In genomic region chr2:180197323-180198037, GRCm38 (mm10) we compare ENCODE assay signal across 29 mouse cellular contexts. TPM values are rescaled to one million over a fixed set of nuclear protein-coding genes. Genes with fewer than 3 reads are reported as not detected.
DNase-seq lines count a peak whose midpoint lies in the region; ATAC-seq and TF ChIP-seq lines count a peak whose summit lies in the region.
"Had no signal": no experiment of that assay in that cellular context is flagged by ENCODE, and none has a peak within 500 bp of the region (broad histone marks: within the 10 kb centered on the region; RNA-seq: fewer than 3 reads in every experiment).

No protein-coding gene starts in this region.

- no peaks in the 10 kb centered on the region for H3K27me3 ChIP-seq in forebrain, embryonic 15.5 days
- H3K27me3 ChIP-seq in forebrain, embryonic 10.5 days (ENCODE audit: poor library complexity, severe bottlenecking) = no peaks in the 10 kb centered on the region
- H3K27me3 ChIP-seq in hindbrain, embryonic 14.5 days (ENCODE audit: control insufficient read depth, insufficient read depth, low read length) = no peaks in the 10 kb centered on the region
- H3K27me3 ChIP-seq in hindbrain, embryonic 11.5 days (ENCODE audit: control insufficient read depth, insufficient read depth, low read length) = no peaks in the 10 kb centered on the region
- H3K27me3 ChIP-seq: intestine, embryonic 15.5 days; limb, embryonic 13.5 days; liver, embryonic 12.5 days; midbrain, embryonic 12.5 days; stomach, embryonic 15.5 days had no signal

- no peak overlapping the region for H3K9ac ChIP-seq in forebrain, embryonic 15.5 days (replicated peaks)
- no peak overlapping the region for H3K9ac ChIP-seq in hindbrain, embryonic 14.5 days
- H3K9ac ChIP-seq in hindbrain, embryonic 11.5 days (ENCODE audit: low read depth, low read length) = no peak overlapping the region
- H3K9ac ChIP-seq: intestine, embryonic 15.5 days; limb, embryonic 13.5 days; liver, embryonic 12.5 days; liver, postnatal 0 days; midbrain, embryonic 12.5 days; stomach, embryonic 15.5 days had no signal

- DNase-seq in adrenal gland, adult (ENCODE audit: inconsistent age in 2 of 2, low spot score in 1 of 2) = peak; percentile 78 to 79
- DNase-seq in adrenal gland, postnatal 10 days = no peak
- no peak for DNase-seq in forebrain, embryonic 10.5 days (ENCODE audit: extremely low spot score, low spot score)
- DNase-seq in hindbrain, embryonic 14.5 days (ENCODE audit: low spot score) = peak; percentile 33
- DNase-seq in hindbrain, embryonic 11.5 days (ENCODE audit: low spot score) = no peak
- peak; percentile 66 for DNase-seq in brain, embryonic 14.5 days (ENCODE audit: low read depth)
- DNase-seq: adrenal gland, postnatal 14 days; cerebellum, adult 11 months; cerebellum, adult 9-10 months; cerebellum, postnatal 36 days; gastrocnemius, adult 2 months; gastrocnemius, postnatal 36 days; heart, adult 2 months; heart, postnatal 14 days; kidney, adult 8-10 months; kidney, postnatal 4 days; liver, postnatal 0 days; retina, postnatal 1 day; right cerebral cortex, postnatal 25 days had no signal

- no peak overlapping the region for H3K4me3 ChIP-seq in forebrain, embryonic 15.5 days
- no peak overlapping the region for H3K4me3 ChIP-seq in forebrain, embryonic 10.5 days
- H3K4me3 ChIP-seq in hindbrain, embryonic 14.5 days (replicated peaks; ENCODE audit: low read length) = no peak overlapping the region
- no peak overlapping the region for H3K4me3 ChIP-seq in hindbrain, embryonic 11.5 days (ENCODE audit: low read depth, low read length)
- H3K4me3 ChIP-seq: gastrocnemius, adult 2 months; heart, adult 2 months; intestine, embryonic 15.5 days; limb, embryonic 13.5 days; liver, embryonic 12.5 days; midbrain, embryonic 12.5 days; stomach, embryonic 15.5 days had no signal

- no peak for TF ChIP-seq CTCF in brain, embryonic 14.5 days (IDR thresholded peaks at IDR 0.05; ENCODE audit: borderline replicate concordance, extremely low read depth, insufficient read depth, insufficient read length)

- no peak overlapping the region for H3K4me2 ChIP-seq in forebrain, embryonic 15.5 days (replicated peaks)
- H3K4me2 ChIP-seq in hindbrain, embryonic 14.5 days (replicated peaks) = no peak overlapping the region
- no peak overlapping the region for H3K4me2 ChIP-seq in hindbrain, embryonic 11.5 days (replicated peaks; ENCODE audit: low read depth, low read length)
- H3K4me2 ChIP-seq: intestine, embryonic 15.5 days; limb, embryonic 13.5 days; midbrain, embryonic 12.5 days; stomach, embryonic 15.5 days had no signal

- WGBS in forebrain, embryonic 15.5 days = 57% methylated on average over 10 of the region's 10 CpGs
- 88% methylated on average over 10 of the region's 10 CpGs for WGBS in forebrain, embryonic 10.5 days
- WGBS in hindbrain, embryonic 14.5 days = 75% methylated on average over 10 of the region's 10 CpGs
- 88% methylated on average over 10 of the region's 10 CpGs for WGBS in hindbrain, embryonic 11.5 days

- H3K36me3 ChIP-seq in forebrain, embryonic 15.5 days = no peaks in the 10 kb centered on the region
- peaks cover 69% of the 10 kb centered on the region for H3K36me3 ChIP-seq in forebrain, embryonic 10.5 days (replicated peaks)
- no peaks in the 10 kb centered on the region for H3K36me3 ChIP-seq in hindbrain, embryonic 14.5 days (replicated peaks; ENCODE audit: control insufficient read depth, insufficient read depth)
- H3K36me3 ChIP-seq in hindbrain, embryonic 11.5 days (ENCODE audit: control insufficient read depth, insufficient read depth, low read length) = no peaks in the 10 kb centered on the region
- H3K36me3 ChIP-seq: midbrain, embryonic 12.5 days had no signal

- H3K9me3 ChIP-seq in forebrain, embryonic 15.5 days = no peaks in the 10 kb centered on the region
- no peaks in the 10 kb centered on the region for H3K9me3 ChIP-seq in forebrain, embryonic 10.5 days
- H3K9me3 ChIP-seq in hindbrain, embryonic 14.5 days (ENCODE audit: control insufficient read depth, low read length) = no peaks in the 10 kb centered on the region
- no peaks in the 10 kb centered on the region for H3K9me3 ChIP-seq in hindbrain, embryonic 11.5 days (ENCODE audit: control insufficient read depth, low read length)
- H3K9me3 ChIP-seq: intestine, embryonic 15.5 days; limb, embryonic 13.5 days; liver, embryonic 12.5 days; midbrain, embryonic 12.5 days; stomach, embryonic 15.5 days had no signal

- H3K4me1 ChIP-seq in forebrain, embryonic 15.5 days = peaks cover 8% of the 10 kb centered on the region
- no peaks in the 10 kb centered on the region for H3K4me1 ChIP-seq in forebrain, embryonic 10.5 days
- H3K4me1 ChIP-seq in hindbrain, embryonic 14.5 days (replicated peaks; ENCODE audit: control insufficient read depth, insufficient read depth, low read length) = peaks cover 4% of the 10 kb centered on the region; the same call in 1 of the 2 replicates
- H3K4me1 ChIP-seq in hindbrain, embryonic 11.5 days (replicated peaks; ENCODE audit: control insufficient read depth, insufficient read depth, low read length) = no peaks in the 10 kb centered on the region; the same call in 1 of the 2 replicates
- H3K4me1 ChIP-seq: intestine, embryonic 15.5 days; limb, embryonic 13.5 days had no signal

- ATAC-seq in forebrain, embryonic 15.5 days (replicated peaks) = peak; percentile 23; the same call in 1 of the 2 replicates
- no peak for ATAC-seq in hindbrain, embryonic 14.5 days (ENCODE audit: low FRiP score)
- ATAC-seq in hindbrain, embryonic 11.5 days (ENCODE audit: low FRiP score) = no peak
- no peak for ATAC-seq in cerebellum, adult (ENCODE audit: insufficient number of reproducible peaks, low FRiP score, low TSS enrichment)
- ATAC-seq: activated CD4-positive, CD25-positive, alpha-beta regulatory T cell, adult 4 months; hindbrain, postnatal 0 days; intestine, embryonic 15.5 days; liver, embryonic 12.5 days had no signal

- no peak for TF ChIP-seq POLR2A in brain, embryonic 14.5 days (IDR thresholded peaks at IDR 0.05; ENCODE audit: borderline replicate concordance, extremely low read depth, insufficient read depth, insufficient read length, poor library complexity, severe bottlenecking)

- H3K27ac ChIP-seq in forebrain, embryonic 15.5 days (replicated peaks) = no peak overlapping the region
- H3K27ac ChIP-seq in forebrain, embryonic 10.5 days = no peak overlapping the region
- no peak overlapping the region for H3K27ac ChIP-seq in hindbrain, embryonic 14.5 days
- no peak overlapping the region for H3K27ac ChIP-seq in hindbrain, embryonic 11.5 days (ENCODE audit: low read depth, low read length)
- H3K27ac ChIP-seq: gastrocnemius, adult 2 months; heart, adult 2 months; hindbrain, postnatal 0 days; intestine, embryonic 15.5 days; kidney, postnatal 0 days; limb, embryonic 13.5 days; liver, embryonic 12.5 days; midbrain, embryonic 12.5 days; stomach, embryonic 15.5 days had no signal

RNA-seq across cellular contexts. Expression of gene Adrm1, which starts 26.2 kb away (rescaled TPM):
- 100 to 1,000 TPM; 102 to 111 TPM for total RNA-seq in adrenal gland, postnatal 10 days (2021)
- 201 and 206 TPM in 2 replicates for polyA plus RNA-seq in forebrain, embryonic 15.5 days (2015; fragmentation: Nextera tagmentation; extraction: Ambion mirVana)
- 271 and 281 TPM in 2 replicates for polyA plus RNA-seq in forebrain, embryonic 10.5 days (2016; fragmentation: Nextera tagmentation; extraction: Ambion mirVana)
- 148 and 149 TPM in 2 replicates for polyA plus RNA-seq in hindbrain, embryonic 14.5 days (2014; fragmentation: Nextera tagmentation; extraction: Ambion mirVana)
- polyA plus RNA-seq in hindbrain, embryonic 11.5 days (2014; fragmentation: Nextera tagmentation; extraction: Ambion mirVana) = 174 and 183 TPM in 2 replicates
- polyA plus RNA-seq in brain, embryonic 14.5 days (2012; rRNA removed) = 124 and 148 TPM in 2 replicates

RNA-seq across cellular contexts. Expression of gene Lama5, which starts 28.2 kb away (rescaled TPM):
- total RNA-seq in adrenal gland, postnatal 10 days (2021) = 10 to 100 TPM; 35.6 to 39.0 TPM
- polyA plus RNA-seq in forebrain, embryonic 15.5 days (2015; fragmentation: Nextera tagmentation; extraction: Ambion mirVana) = 3.0 and 3.1 TPM in 2 replicates
- 10.7 and 11.2 TPM in 2 replicates for polyA plus RNA-seq in forebrain, embryonic 10.5 days (2016; fragmentation: Nextera tagmentation; extraction: Ambion mirVana)
- 2.6 and 2.9 TPM in 2 replicates for polyA plus RNA-seq in hindbrain, embryonic 14.5 days (2014; fragmentation: Nextera tagmentation; extraction: Ambion mirVana)
- polyA plus RNA-seq in hindbrain, embryonic 11.5 days (2014; fragmentation: Nextera tagmentation; extraction: Ambion mirVana) = 3.3 and 4.4 TPM in 2 replicates
- polyA plus RNA-seq in brain, embryonic 14.5 days (2012; rRNA removed) = 7.7 and 9.5 TPM in 2 replicates

RNA-seq across cellular contexts. Expression of gene Rps21, which starts 59.7 kb away (rescaled TPM):
- total RNA-seq in adrenal gland, postnatal 10 days (2021) = 100 to 1,000 TPM; 772 to 787 TPM
- 407 and 432 TPM in 2 replicates for polyA plus RNA-seq in forebrain, embryonic 15.5 days (2015; fragmentation: Nextera tagmentation; extraction: Ambion mirVana)
- 560 and 577 TPM in 2 replicates for polyA plus RNA-seq in forebrain, embryonic 10.5 days (2016; fragmentation: Nextera tagmentation; extraction: Ambion mirVana)
- 372 and 509 TPM in 2 replicates for polyA plus RNA-seq in hindbrain, embryonic 14.5 days (2014; fragmentation: Nextera tagmentation; extraction: Ambion mirVana)
- polyA plus RNA-seq in hindbrain, embryonic 11.5 days (2014; fragmentation: Nextera tagmentation; extraction: Ambion mirVana) = 432 and 442 TPM in 2 replicates
- 2,108 and 3,314 TPM in 2 replicates for polyA plus RNA-seq in brain, embryonic 14.5 days (2012; rRNA removed)

Comparison
In these comparisons a context has a peak if more than half of its experiments do, and no peak if none do; other contexts are left out.
1. DNase-seq: peak in adrenal gland, adult (2 of 2), hindbrain, embryonic 14.5 days (single experiment) and brain, embryonic 14.5 days (single experiment); none in adrenal gland, postnatal 10 days (single experiment), forebrain, embryonic 10.5 days (single experiment) and hindbrain, embryonic 11.5 days (single experiment).